30 mouse cellular contexts compared by ENCODE assay signal in the genomic region with DNA sequence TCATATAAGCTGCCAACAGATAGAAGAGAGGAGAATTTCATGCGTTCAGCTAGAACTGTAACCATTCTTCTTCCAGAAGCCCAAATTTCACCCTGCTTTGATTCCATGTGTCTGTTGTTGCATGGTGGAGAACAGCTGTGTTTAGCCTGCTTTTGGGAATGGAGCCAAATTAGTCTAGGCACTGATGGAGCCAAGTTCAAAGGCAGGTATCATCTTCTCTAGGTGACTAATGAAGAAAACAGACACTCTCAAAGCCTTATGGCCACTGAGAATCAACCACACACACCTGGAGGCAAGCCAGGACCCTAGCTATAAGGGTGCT.
DNase-seq lines count a peak whose midpoint lies in the region; ATAC-seq and TF ChIP-seq lines count a peak whose summit lies in the region.
"Had no signal": no experiment of that assay in that cellular context is flagged by ENCODE, and none has a peak within 500 bp of the region (broad histone marks: within the 10 kb centered on the region; RNA-seq: fewer than 3 reads in every experiment).

No protein-coding gene starts in this region.

- TF ChIP-seq POLR2A in cerebellum, adult 2 months (IDR thresholded peaks at IDR 0.05; ENCODE audit: borderline replicate concordance, insufficient read depth, low read length): no peak

- H3K36me3 ChIP-seq in intestine, embryonic 15.5 days: no peaks in the 10 kb centered on the region
- no peaks in the 10 kb centered on the region for H3K36me3 ChIP-seq in intestine, embryonic 16.5 days (ENCODE audit: control insufficient read depth, insufficient read depth, low read length)
- H3K36me3 ChIP-seq in lung, embryonic 16.5 days (ENCODE audit: control insufficient read depth, insufficient read depth, low read length): no peaks in the 10 kb centered on the region
- no peaks in the 10 kb centered on the region for H3K36me3 ChIP-seq in lung, postnatal 0 days (ENCODE audit: insufficient read depth, low read length)
- H3K36me3 ChIP-seq: G1E; hindbrain, embryonic 13.5 days; liver, embryonic 12.5 days; midbrain, embryonic 10.5 days; midbrain, embryonic 15.5 days; neural tube, embryonic 15.5 days had no signal

- 29% methylated on average over 1 of the region's 1 CpGs for WGBS in cerebellum, adult 2 months
- WGBS in intestine, embryonic 15.5 days: 68% methylated on average over 1 of the region's 1 CpGs
- WGBS in intestine, embryonic 16.5 days: 50% methylated on average over 1 of the region's 1 CpGs
- WGBS in lung, embryonic 16.5 days: 59% methylated on average over 1 of the region's 1 CpGs
- WGBS in lung, postnatal 0 days: 48% methylated on average over 1 of the region's 1 CpGs

- ATAC-seq in intestine, embryonic 15.5 days: no peak
- ATAC-seq in intestine, embryonic 16.5 days: no peak
- peak; percentile 38; the same call in 1 of the 2 replicates for ATAC-seq in lung, embryonic 16.5 days (ENCODE audit: low read depth)
- no peak for ATAC-seq in lung, postnatal 0 days
- ATAC-seq: forebrain, postnatal 0 days; liver, embryonic 12.5 days; midbrain, embryonic 15.5 days had no signal

- DNase-seq in cerebellum, postnatal 10 days: peak; percentile 2 to 11
- DNase-seq in cerebellum, adult 2 months: no peak
- no peak for DNase-seq in lung, postnatal 0 days (ENCODE audit: low spot score)
- peak; percentile 14 for DNase-seq in layer of hippocampus, adult 9-11 months
- DNase-seq in adrenal gland, postnatal 25 days: no peak
- DNase-seq: adrenal gland, adult 8-10 months; cerebellum, adult 11-12 months; forebrain, postnatal 0 days; gastrocnemius, postnatal 25 days; heart, adult 11 months; heart, postnatal 36 days; kidney, adult 2 months; kidney, postnatal 36 days; left cerebral cortex, postnatal 4 days; liver, postnatal 0 days; lung, postnatal 14 days; retina, postnatal 1 day; spleen, adult 18-20 months; thymus, postnatal 4 days had no signal

- no peak overlapping the region for H3K27ac ChIP-seq in cerebellum, adult 2 months (ENCODE audit: insufficient read depth, low read length)
- 0 out of 2 replicates have a peak overlapping the region, but pooled peaks have one; percentile 11 for H3K27ac ChIP-seq in intestine, embryonic 15.5 days
- H3K27ac ChIP-seq in intestine, embryonic 16.5 days (ENCODE audit: low read length): no peak overlapping the region
- H3K27ac ChIP-seq in lung, embryonic 16.5 days (ENCODE audit: low read length): no peak overlapping the region
- no peak overlapping the region for H3K27ac ChIP-seq in lung, postnatal 0 days (ENCODE audit: low read length)
- H3K27ac ChIP-seq: hindbrain, embryonic 13.5 days; left cerebral cortex, adult 2 months; liver, embryonic 12.5 days; midbrain, embryonic 10.5 days; midbrain, embryonic 15.5 days; neural tube, embryonic 15.5 days had no signal

- no peaks in the 10 kb centered on the region for H3K4me1 ChIP-seq in cerebellum, adult 2 months (ENCODE audit: control insufficient read depth, insufficient read depth, low read length)
- no peaks in the 10 kb centered on the region for H3K4me1 ChIP-seq in intestine, embryonic 15.5 days (replicated peaks)
- peaks cover 3% of the 10 kb centered on the region; the same call in 1 of the 2 replicates for H3K4me1 ChIP-seq in intestine, embryonic 16.5 days (ENCODE audit: control insufficient read depth, insufficient read depth, low read length)
- H3K4me1 ChIP-seq in lung, embryonic 16.5 days (replicated peaks; ENCODE audit: control insufficient read depth, insufficient read depth, low read length): peaks cover 8% of the 10 kb centered on the region
- H3K4me1 ChIP-seq in lung, postnatal 0 days (ENCODE audit: insufficient read depth, low read depth, low read length): no peaks in the 10 kb centered on the region
- H3K4me1 ChIP-seq: hindbrain, embryonic 13.5 days; liver, embryonic 12.5 days; midbrain, embryonic 15.5 days; neural tube, embryonic 15.5 days had no signal

- no peak overlapping the region for H3K4me3 ChIP-seq in cerebellum, adult 2 months (replicated peaks; ENCODE audit: insufficient read depth, low read depth, low read length)
- no peak overlapping the region for H3K4me3 ChIP-seq in intestine, embryonic 15.5 days (replicated peaks)
- no peak overlapping the region for H3K4me3 ChIP-seq in intestine, embryonic 16.5 days (ENCODE audit: low read length)
- H3K4me3 ChIP-seq in lung, embryonic 16.5 days (ENCODE audit: low read length): no peak overlapping the region
- no peak overlapping the region for H3K4me3 ChIP-seq in lung, postnatal 0 days (ENCODE audit: low read depth, low read length)
- H3K4me3 ChIP-seq: hindbrain, embryonic 13.5 days; left cerebral cortex, adult 2 months; liver, embryonic 12.5 days; midbrain, embryonic 10.5 days; midbrain, embryonic 15.5 days; neural tube, embryonic 15.5 days had no signal

- H3K9me3 ChIP-seq in intestine, embryonic 15.5 days: no peaks in the 10 kb centered on the region
- no peaks in the 10 kb centered on the region for H3K9me3 ChIP-seq in intestine, embryonic 16.5 days (ENCODE audit: control insufficient read depth, low read length)
- no peaks in the 10 kb centered on the region for H3K9me3 ChIP-seq in lung, embryonic 16.5 days (ENCODE audit: control insufficient read depth, low read length)
- H3K9me3 ChIP-seq in lung, postnatal 0 days (ENCODE audit: low read length): no peaks in the 10 kb centered on the region
- H3K9me3 ChIP-seq: G1E; hindbrain, embryonic 13.5 days; liver, embryonic 12.5 days; midbrain, embryonic 10.5 days; midbrain, embryonic 15.5 days; neural tube, embryonic 15.5 days had no signal

- no peak for TF ChIP-seq CTCF in cerebellum, adult 2 months (IDR thresholded peaks at IDR 0.05; ENCODE audit: borderline replicate concordance, insufficient read depth, low read depth, low read length)
- TF ChIP-seq CTCF in lung, postnatal 0 days (IDR thresholded peaks at IDR 0.05): no peak

- no peak overlapping the region for H3K9ac ChIP-seq in intestine, embryonic 15.5 days
- no peak overlapping the region for H3K9ac ChIP-seq in intestine, embryonic 16.5 days (ENCODE audit: low read depth, low read length)
- no peak overlapping the region for H3K9ac ChIP-seq in lung, embryonic 16.5 days (ENCODE audit: low read length)
- H3K9ac ChIP-seq in lung, postnatal 0 days (replicated peaks; ENCODE audit: low read depth): no peak overlapping the region
- H3K9ac ChIP-seq: forebrain, postnatal 0 days; hindbrain, embryonic 13.5 days; liver, embryonic 12.5 days; liver, postnatal 0 days; midbrain, embryonic 15.5 days; neural tube, embryonic 15.5 days had no signal

- H3K4me2 ChIP-seq in intestine, embryonic 15.5 days (replicated peaks): no peak overlapping the region
- H3K4me2 ChIP-seq in intestine, embryonic 16.5 days (ENCODE audit: low read depth, low read length): no peak overlapping the region
- H3K4me2 ChIP-seq in lung, embryonic 16.5 days (ENCODE audit: low read depth, low read length): no peak overlapping the region
- H3K4me2 ChIP-seq in lung, postnatal 0 days (replicated peaks; ENCODE audit: low read depth, low read length): no peak overlapping the region
- H3K4me2 ChIP-seq: heart, embryonic 11.5 days; hindbrain, embryonic 13.5 days; liver, embryonic 12.5 days; midbrain, embryonic 15.5 days; neural tube, embryonic 15.5 days had no signal

- H3K27me3 ChIP-seq in cerebellum, adult 2 months (ENCODE audit: control insufficient read depth, insufficient read depth, low read length): no peaks in the 10 kb centered on the region
- H3K27me3 ChIP-seq in intestine, embryonic 15.5 days (replicated peaks): no peaks in the 10 kb centered on the region
- H3K27me3 ChIP-seq in intestine, embryonic 16.5 days (replicated peaks; ENCODE audit: control insufficient read depth, insufficient read depth, low read length): no peaks in the 10 kb centered on the region
- H3K27me3 ChIP-seq in lung, embryonic 16.5 days (ENCODE audit: control insufficient read depth, insufficient read depth, low read depth, low read length): no peaks in the 10 kb centered on the region
- no peaks in the 10 kb centered on the region for H3K27me3 ChIP-seq in lung, postnatal 0 days (replicated peaks; ENCODE audit: insufficient read depth, low read length)
- H3K27me3 ChIP-seq: hindbrain, embryonic 13.5 days; liver, embryonic 12.5 days; midbrain, embryonic 15.5 days; neural tube, embryonic 15.5 days had no signal

- no peak for TF ChIP-seq EP300 in lung, postnatal 0 days (IDR thresholded peaks at IDR 0.05)

Comparison
In these comparisons a context has a peak if more than half of its experiments do, and no peak if none do; other contexts are left out.
1. DNase-seq: peak in cerebellum, postnatal 10 days (2 of 2) and layer of hippocampus, adult 9-11 months (single experiment); none in cerebellum, adult 2 months (0 of 2), lung, postnatal 0 days (single experiment) and adrenal gland, postnatal 25 days (single experiment).